Mouse (Mus musculus) cerebral cortex, adult 2 months (tissue): Measurements from ENCODE around the gene Plcb2.

Source experiments
- WGBS: fragments of 180-500 bp; shearing (Covaris S2); methylation state at CpG from one replicate; pipeline ENCODE4 v1.1.7; 2018; 5-methylcytosine and 5-hydroxymethylcytosine counted together

Plcb2 gene

GRCm38 (mm10) chr2:118750476-118750875 is 22.2 kb upstream of the Plcb2 start:
- WGBS, result 65% methylated on average over 8 of the region's 8 CpGs

- 59% methylated on average over 10 of the region's 10 CpGs for WGBS
These were observed 21.2 kb upstream of the Plcb2 start for GRCm38 (mm10) chr2:118749341-118749884.

- WGBS, result 25% methylated on average over 10 of the region's 10 CpGs
These were observed 19.2 kb upstream of the Plcb2 start for GRCm38 (mm10) chr2:118747301-118747960.

- under 1% methylated on average over 109 of the region's 113 CpGs for WGBS
These were observed 18.0 kb upstream of the Plcb2 start for GRCm38 (mm10) chr2:118745915-118746901.

- WGBS, result 6% methylated on average over 57 of the region's 57 CpGs
These were observed 17.1 kb upstream of the Plcb2 start, which contains the start of gene Inafm2 for GRCm38 (mm10) chr2:118745232-118745884. Gene Inafm2, plus strand, starts transcription at chr2:118745758.

- WGBS, result 25% methylated on average over 7 of the region's 7 CpGs
These were observed 16.4 kb upstream of the Plcb2 start for GRCm38 (mm10) chr2:118744621-118745020.

GRCm38 (mm10) chr2:118743261-118743943 is 15.2 kb upstream of the Plcb2 start:
- 25% methylated on average over 8 of the region's 8 CpGs for WGBS

- 45% methylated on average over 9 of the region's 9 CpGs for WGBS
These were observed 12.9 kb upstream of the Plcb2 start for GRCm38 (mm10) chr2:118741183-118741582.

- WGBS, result 70% methylated on average over 3 of the region's 3 CpGs
These were observed 12.1 kb upstream of the Plcb2 start for GRCm38 (mm10) chr2:118740341-118740740.

- WGBS, result 21% methylated on average over 5 of the region's 5 CpGs
These were observed 5.1 kb upstream of the Plcb2 start for GRCm38 (mm10) chr2:118733341-118733740.

- WGBS, result 83% methylated on average over 5 of the region's 5 CpGs
These were observed 3.7 kb upstream of the Plcb2 start for GRCm38 (mm10) chr2:118731981-118732380.

GRCm38 (mm10) chr2:118730622-118730915 is 2.3 kb upstream of the Plcb2 start:
- WGBS, result 12% methylated on average over 3 of the region's 3 CpGs

GRCm38 (mm10) chr2:118729816-118730621 is 1.8 kb upstream of the Plcb2 start:
- WGBS, result 30% methylated on average over 8 of the region's 8 CpGs

GRCm38 (mm10) chr2:118729194-118729593 is 956 bp upstream of the Plcb2 start:
- WGBS, result 82% methylated on average over 4 of the region's 4 CpGs

- WGBS, result 45% methylated on average over 9 of the region's 9 CpGs
These were observed 327 bp downstream of the Plcb2 start for GRCm38 (mm10) chr2:118727911-118728310.

- 93% methylated on average over 2 of the region's 2 CpGs for WGBS
These were observed 1.4 kb downstream of the Plcb2 start for GRCm38 (mm10) chr2:118726873-118727272.

- WGBS, result 89% methylated on average over 4 of the region's 4 CpGs
These were observed 2.7 kb downstream of the Plcb2 start for GRCm38 (mm10) chr2:118725511-118725910.

GRCm38 (mm10) chr2:118723693-118724486 is 4.3 kb downstream of the Plcb2 start:
- WGBS, result 86% methylated on average over 15 of the region's 15 CpGs

GRCm38 (mm10) chr2:118716677-118717076 is 11.6 kb downstream of the Plcb2 start:
- 94% methylated on average over 5 of the region's 5 CpGs for WGBS

- WGBS, result 23% methylated on average over 4 of the region's 4 CpGs
These were observed 14.0 kb downstream of the Plcb2 start for GRCm38 (mm10) chr2:118714230-118714629.
